Mouse (Mus musculus) heart, adult 2 months (tissue): ENCODE results near the gene Rnf7.

Experiments used
- CTCF ChIP-seq: fragments of 200-600 bp; IDR thresholded peaks from 2 replicates; pipeline ENCODE4 v1.8.1; 2022; ENCODE audit warnings: antibody characterized with exemption, mild to moderate bottlenecking, moderate library complexity
- EP300 ChIP-seq: fragments of 200-500 bp; IDR thresholded peaks from 2 replicates; pipeline ENCODE4 v1.6.1; 2011; ENCODE audit warnings: low read depth, low read length, control low read depth; ENCODE audit not compliant: insufficient read depth
- POLR2A ChIP-seq: fragments of 200-500 bp; IDR thresholded peaks from 2 replicates; pipeline ENCODE4 v1.6.1; 2011; ENCODE audit warnings: mild to moderate bottlenecking, low read depth, low read length, control low read depth; ENCODE audit not compliant: insufficient read depth

DNA sequence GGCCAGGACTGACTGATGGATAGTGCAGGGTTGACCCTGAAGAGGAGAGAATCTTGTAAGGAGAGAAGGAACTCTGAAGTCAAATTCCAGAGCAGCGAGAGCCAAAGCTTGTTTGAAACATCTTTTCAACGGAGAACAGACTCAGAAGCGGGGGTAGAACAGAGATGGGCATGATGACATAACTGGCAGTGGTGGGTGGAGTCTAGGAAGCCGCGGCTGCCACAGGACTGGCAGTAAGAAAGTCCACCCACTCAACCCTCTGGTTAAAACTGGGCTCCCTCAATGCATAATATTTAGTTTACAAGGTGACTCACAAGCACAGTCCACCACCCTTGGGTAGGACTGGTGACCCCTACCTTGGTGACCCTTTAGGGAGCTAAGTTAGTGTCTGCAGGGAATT, 37.3 kb upstream of the Rnf7 start:
- TF ChIP-seq CTCF, result no peak
- no peak for TF ChIP-seq POLR2A
- no peak for TF ChIP-seq EP300
